Mouse (Mus musculus) spleen, postnatal 0 days (tissue): ENCODE measurements around the gene Gm2035. TPM values are rescaled to one million over a fixed set of nuclear protein-coding genes. Genes with fewer than 3 reads are reported as not detected.

Experiments used
- polyA plus RNA-seq: library from polyadenylated mRNA; unstranded; fragments of >200 nt; fragmentation: Nextera tagmentation; extraction: Ambion mirVana; gene quantifications from 2 replicates; pipeline ENCODE4 v1.2.1, GENCODE M21; 2015

The Gm2035 gene
- not detected in 2 replicates for polyA plus RNA-seq

DNA sequence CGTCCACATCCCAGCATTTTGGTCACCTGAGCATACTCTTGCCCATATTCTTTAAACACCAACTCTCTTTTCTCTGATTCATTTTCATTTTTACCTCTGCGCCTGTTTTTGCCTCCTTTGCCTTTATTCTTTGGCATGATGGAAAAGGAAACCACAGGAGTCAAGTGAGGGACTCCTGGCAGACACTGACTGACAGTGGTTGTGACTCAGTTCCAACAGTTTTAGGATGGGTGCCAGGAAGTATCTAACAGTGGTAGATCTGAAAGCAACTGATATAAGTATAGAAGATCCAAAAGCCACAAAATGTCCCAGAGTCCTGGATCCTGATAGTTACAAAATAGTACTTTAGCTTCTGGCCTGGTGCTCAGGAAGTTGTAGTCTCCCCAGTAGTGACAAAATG is at the start of gene Gm2035:
Gm2035 (minus strand) TSS at position 137 of the 400 bp plus-strand sequence.

GRCm38 (mm10) chr12:87953780-87954179 is 34.1 kb upstream of the Gm2035 start, which contains the start of gene Gm2042:
Gene Gm2042, plus strand, starts transcription at chr12:87954080.

GRCm38 (mm10) chr12:87895070-87895469 is 24.6 kb downstream of the Gm2035 start, which contains the start of gene Gm2022:
Gene Gm2022, plus strand, starts transcription at chr12:87895370.

GRCm38 (mm10) chr12:87873772-87874171 is 45.9 kb downstream of the Gm2035 start, which contains the start of gene Gm2016:
Gene Gm2016, plus strand, starts transcription at chr12:87874072.

Other genes starting within 250 kb of the Gm2035 start
- gene Gm21319, start 144.1 kb downstream of the Gm2035 start, polyA plus RNA-seq: not detected in 2 replicates
- gene Gm21936, start 124.3 kb downstream of the Gm2035 start, polyA plus RNA-seq: not detected in 2 replicates
- gene BB287469, start 103.3 kb downstream of the Gm2035 start, polyA plus RNA-seq: not detected in 2 replicates
- not detected in 2 replicates for gene Gm2001, start 77.5 kb downstream of the Gm2035 start, polyA plus RNA-seq
- not detected in 2 replicates for gene Gm2016, start 45.8 kb downstream of the Gm2035 start, polyA plus RNA-seq
- gene Gm2022, start 24.5 kb downstream of the Gm2035 start, polyA plus RNA-seq: not detected in 2 replicates
- gene Gm2042, start 34.2 kb upstream of the Gm2035 start, polyA plus RNA-seq: not detected in 2 replicates
- gene Gm2075, start 92.0 kb upstream of the Gm2035 start, polyA plus RNA-seq: not detected in 2 replicates
- not detected in 2 replicates for gene Gm6803, start 98.9 kb upstream of the Gm2035 start, polyA plus RNA-seq
- not detected in 2 replicates for gene Gm2056, start 107.1 kb upstream of the Gm2035 start, polyA plus RNA-seq
- not detected in 2 replicates for gene Gm16368, start 163.8 kb upstream of the Gm2035 start, polyA plus RNA-seq